Mouse (Mus musculus) gastrocnemius, adult 18-20 months (tissue): ENCODE measurements around the gene Sipa1l3. TPM values are rescaled to one million over a fixed set of nuclear protein-coding genes. Genes with fewer than 3 reads are reported as not detected.

Experiments
- DNase-seq: peaks from one replicate; pipeline ENCODE4 v3.0.0; 2021; ENCODE audit warnings: low spot score
- total RNA-seq, 2 experiments: library from RNA; stranded (reverse); gene quantifications; 2 replicates each; pipeline ENCODE4 v1.2.3; 2021

Sipa1l3 gene
- total RNA-seq, 2 experiments from 2014 or later = 6.6 to 7.1 TPM

DNA sequence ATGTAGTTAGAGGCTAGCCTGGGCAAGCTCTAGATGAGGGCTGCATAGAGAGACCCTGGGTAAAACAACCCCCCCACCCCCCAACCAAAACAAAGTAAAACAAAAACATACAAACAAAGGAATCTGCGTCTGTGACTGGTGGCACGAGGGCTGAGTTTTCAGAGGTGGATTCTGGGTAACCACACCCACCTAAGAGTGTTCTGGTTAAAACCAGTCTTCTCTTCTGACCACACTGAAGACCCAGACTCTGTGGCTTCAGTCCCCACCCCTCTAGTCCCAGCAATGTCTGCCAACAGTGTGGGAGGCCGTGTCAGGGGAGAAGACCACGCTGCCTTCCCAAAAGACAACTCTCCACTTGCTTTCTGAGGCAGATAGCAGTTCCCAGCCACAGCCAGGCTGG lies 72.3 kb downstream of the Sipa1l3 start:
- no peak for DNase-seq

GRCm38 (mm10) chr7:29444527-29444926 lies 73.9 kb downstream of the Sipa1l3 start:
- DNase-seq = no peak

GRCm38 (mm10) chr7:29444070-29444469 lies 74.4 kb downstream of the Sipa1l3 start:
- DNase-seq = no peak

GRCm38 (mm10) chr7:29441793-29442192 lies 76.6 kb downstream of the Sipa1l3 start:
- peak; percentile 59 for DNase-seq

DNA sequence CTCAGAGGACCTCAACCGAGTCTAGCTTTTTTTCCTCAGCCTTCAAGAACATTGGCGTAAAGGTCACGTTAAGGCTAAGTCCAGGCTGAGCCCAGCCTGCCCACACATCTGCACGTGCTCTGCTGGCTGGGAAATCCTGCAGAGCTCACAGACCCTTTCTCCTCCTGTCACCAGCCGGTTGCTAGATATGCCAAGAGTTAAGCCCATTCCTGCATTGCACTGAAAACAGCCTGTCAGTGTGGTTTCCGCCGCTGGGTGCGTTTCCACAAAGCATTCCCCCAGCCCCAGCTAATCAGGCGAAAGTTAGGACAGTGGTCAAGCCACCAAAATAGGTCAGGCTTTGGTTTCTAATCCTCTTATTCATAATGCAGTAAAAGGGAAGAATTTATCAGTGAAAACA lies 77.3 kb downstream of the Sipa1l3 start:
- no peak for DNase-seq

DNA sequence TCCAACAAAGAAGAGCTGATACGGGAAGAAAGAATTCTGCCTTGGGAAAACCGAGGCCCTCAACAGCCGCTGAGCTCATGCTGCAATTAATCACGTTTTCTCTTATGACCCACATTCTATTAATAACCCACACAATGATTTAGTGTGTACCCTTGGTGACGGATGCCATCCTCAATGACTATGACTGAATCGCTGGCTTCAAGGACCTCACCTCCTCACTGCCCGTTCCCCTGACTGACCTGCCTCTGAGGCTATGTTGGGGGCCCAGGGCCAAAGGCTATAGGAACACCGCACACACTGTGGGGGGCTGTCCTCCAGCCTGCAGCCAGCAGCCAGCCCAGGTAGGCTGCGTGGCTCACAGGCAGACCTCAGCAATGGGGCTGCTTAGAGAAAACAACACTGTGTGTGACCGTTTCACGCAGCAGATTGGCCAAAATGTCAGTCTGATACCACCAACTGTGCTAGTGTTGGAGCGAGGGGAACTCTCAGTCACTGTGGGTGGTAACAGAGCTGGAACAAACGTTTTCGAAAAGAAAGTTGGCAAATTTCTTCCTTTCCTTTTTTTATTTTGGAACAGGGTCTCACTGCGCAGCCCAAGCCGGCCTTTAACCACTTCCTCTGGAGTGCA lies 79.7 kb downstream of the Sipa1l3 start:
- DNase-seq = peak; percentile 40

- no peak for DNase-seq
These were observed 80.2 kb downstream of the Sipa1l3 start for GRCm38 (mm10) chr7:29438204-29438603.

- DNase-seq = peak; percentile 68
These were observed 81.4 kb downstream of the Sipa1l3 start for GRCm38 (mm10) chr7:29437072-29437471.

- DNase-seq = no peak
These were observed 84.0 kb downstream of the Sipa1l3 start for GRCm38 (mm10) chr7:29434313-29435035.

- no peak for DNase-seq
These were observed 84.7 kb downstream of the Sipa1l3 start for GRCm38 (mm10) chr7:29433725-29434124.

- DNase-seq = peak; percentile 65
These were observed 85.4 kb downstream of the Sipa1l3 start for GRCm38 (mm10) chr7:29432947-29433553.

DNA sequence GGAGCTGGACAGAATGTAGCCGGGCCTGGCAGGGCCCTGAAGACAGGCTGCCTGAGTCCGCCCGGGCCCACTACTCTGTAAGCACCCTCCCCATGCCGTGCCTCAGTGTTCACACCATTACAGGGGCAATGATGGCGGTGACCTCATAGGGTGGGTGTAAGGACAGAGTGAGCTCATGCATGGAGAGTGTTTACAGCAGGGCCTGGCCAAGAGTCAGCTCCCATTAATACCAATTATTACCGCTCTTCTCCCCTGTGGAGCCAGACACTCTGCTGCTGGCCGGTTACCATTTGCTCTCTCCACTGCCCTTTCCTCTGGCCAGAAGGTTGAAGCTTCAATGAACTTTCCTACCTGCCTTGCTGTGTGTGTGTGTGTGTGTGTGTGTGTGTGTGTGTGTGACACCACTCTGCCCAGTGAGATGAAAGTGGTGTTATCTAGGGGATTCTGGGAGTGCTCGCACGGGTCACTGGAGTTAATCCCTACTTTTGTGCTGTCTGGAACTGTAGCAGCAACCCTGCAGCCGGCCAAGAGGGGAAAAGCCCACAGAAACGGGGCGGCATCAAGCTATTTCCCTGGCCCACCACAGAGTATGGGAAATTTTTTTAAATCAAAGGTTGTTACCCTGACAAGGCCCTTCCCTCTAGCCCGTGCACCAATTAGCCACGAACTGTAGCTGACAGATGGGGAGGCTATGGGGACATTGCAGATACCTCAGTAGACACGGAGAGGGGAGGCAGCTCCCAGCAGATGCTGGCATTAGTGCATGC lies 86.1 kb downstream of the Sipa1l3 start:
- DNase-seq = no peak

DNA sequence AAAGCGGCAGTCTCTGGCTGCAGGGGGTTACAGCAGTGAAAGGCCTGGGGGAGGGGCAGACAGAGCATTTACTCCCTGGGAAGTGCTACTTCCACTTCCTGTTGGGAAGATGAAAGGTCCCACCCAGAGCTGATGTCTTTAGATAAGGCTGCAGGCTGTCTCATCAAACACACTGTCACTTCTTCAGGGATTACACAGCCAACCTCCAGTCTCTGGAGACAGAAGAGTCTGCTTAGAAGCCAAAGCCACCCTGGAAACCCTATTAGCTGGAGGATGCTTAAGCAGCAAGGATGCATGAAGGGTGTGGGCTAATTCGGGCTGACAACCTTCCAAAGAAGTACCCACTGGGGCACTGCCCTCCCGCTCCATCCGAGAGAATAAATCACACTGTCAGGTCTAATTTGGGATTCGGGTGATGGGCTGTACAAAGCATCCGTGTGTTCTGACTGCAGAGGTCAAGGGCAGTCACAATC lies 87.7 kb downstream of the Sipa1l3 start:
- DNase-seq = no peak

- no peak for DNase-seq
These were observed 92.4 kb downstream of the Sipa1l3 start for GRCm38 (mm10) chr7:29426056-29426455.

DNA sequence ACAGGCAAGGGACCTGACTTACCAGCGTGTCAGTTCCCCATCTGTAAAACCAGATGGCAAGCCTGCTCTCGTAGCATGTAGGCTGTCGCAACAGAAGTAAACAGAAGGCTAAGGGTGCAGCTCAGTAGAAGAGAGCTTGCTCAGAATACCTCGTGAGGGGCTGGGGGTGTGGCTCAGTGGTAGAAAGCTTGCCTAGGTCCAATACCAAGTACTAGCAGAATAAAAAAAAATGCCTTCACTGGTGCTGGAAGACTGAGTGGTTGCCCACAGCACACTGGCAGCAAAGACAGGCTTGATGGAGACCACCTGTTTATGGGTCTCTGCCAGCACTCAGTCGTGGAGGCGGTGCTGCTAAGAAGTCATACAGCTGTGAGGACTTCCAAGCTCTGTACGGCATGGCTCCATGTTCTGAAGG lies 93.0 kb downstream of the Sipa1l3 start:
- no peak for DNase-seq

DNA sequence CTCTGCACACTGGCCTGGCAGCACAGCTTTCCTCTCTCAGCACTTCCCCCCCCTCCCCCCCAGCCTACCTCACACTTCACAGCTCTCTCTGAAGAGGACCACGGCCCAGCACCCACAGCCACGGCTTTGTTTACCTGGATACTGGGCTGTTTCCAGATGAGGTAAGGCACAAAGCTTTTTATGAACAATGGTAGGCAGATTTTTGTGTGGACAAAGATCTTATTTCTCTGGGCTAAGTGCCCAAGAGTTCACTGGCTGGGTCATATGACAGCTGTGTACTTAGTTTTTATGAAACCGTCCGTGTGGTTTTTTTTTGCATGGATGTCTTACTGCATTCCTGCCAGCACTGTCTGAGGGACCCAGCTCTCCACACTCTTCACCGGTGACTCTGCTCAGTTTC lies 93.8 kb downstream of the Sipa1l3 start:
- DNase-seq = no peak

DNA sequence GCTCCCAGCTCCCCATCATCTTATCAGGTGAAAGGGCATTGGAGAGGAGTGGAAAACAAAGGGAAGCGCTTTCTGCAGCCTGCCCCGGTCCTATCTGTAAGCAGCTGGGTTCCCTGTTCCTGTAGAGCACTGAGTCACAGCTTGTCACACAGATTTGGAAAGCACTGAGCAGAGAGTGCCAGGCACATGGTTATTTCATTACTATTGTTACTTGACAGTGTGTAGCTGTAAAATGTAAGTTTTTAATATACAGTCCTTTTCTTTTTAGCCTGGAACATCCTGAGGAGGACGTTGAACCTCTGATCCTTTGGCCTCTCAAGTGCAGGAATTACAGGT lies 96.6 kb downstream of the Sipa1l3 start:
- no peak for DNase-seq

- DNase-seq = no peak
These were observed 97.1 kb downstream of the Sipa1l3 start for GRCm38 (mm10) chr7:29421240-29421908.

GRCm38 (mm10) chr7:29419836-29420235 lies 98.6 kb downstream of the Sipa1l3 start:
- DNase-seq = no peak

- DNase-seq = no peak
These were observed 100.2 kb downstream of the Sipa1l3 start for GRCm38 (mm10) chr7:29418231-29418630.

- DNase-seq = no peak
These were observed 100.9 kb downstream of the Sipa1l3 start for GRCm38 (mm10) chr7:29417332-29418069.
